Mouse (Mus musculus) liver, embryonic 15.5 days (tissue): ENCODE data around the gene Bcl2a1d. TPM values are rescaled to one million over a fixed set of nuclear protein-coding genes. Genes with fewer than 3 reads are reported as not detected.
"Not testable (repeated sequence)": the region's sequence is repeated elsewhere in the genome, so short reads cannot be mapped to it uniquely, and the experiment has no call there.

Experiments used
- ATAC-seq: fragments of 200-750 bp; cut with Nextera tagmentation; 2 replicates; pipeline ENCODE4 v1.8.0; 2017; ENCODE audit warnings: moderate number of reproducible peaks, mild to moderate bottlenecking, moderate library complexity; ENCODE audit not compliant: insufficient read depth
- H3K27ac ChIP-seq: fragments of 300-500 bp; sonication (generic); replicated peaks from 2 replicates; pipeline ENCODE4 v1.5.1; 2015; ENCODE audit warnings: mild to moderate bottlenecking, inconsistent platforms
- H3K27me3 ChIP-seq: fragments of 300-500 bp; sonication (generic); 2 replicates; pipeline ENCODE4 v1.6.1; 2015; ENCODE audit warnings: mild to moderate bottlenecking, inconsistent platforms
- H3K36me3 ChIP-seq: fragments of 300-500 bp; sonication (generic); replicated peaks from 2 replicates; pipeline ENCODE4 v1.6.1; 2015; ENCODE audit warnings: moderate library complexity, mild to moderate bottlenecking, inconsistent platforms
- H3K4me1 ChIP-seq: fragments of 300-500 bp; sonication (generic); replicated peaks from 2 replicates; pipeline ENCODE4 v1.6.1; 2015; ENCODE audit warnings: inconsistent platforms
- H3K4me2 ChIP-seq: fragments of 300-500 bp; sonication (generic); 2 replicates; pipeline ENCODE4 v1.6.1; 2015; ENCODE audit warnings: moderate library complexity, mild to moderate bottlenecking, inconsistent platforms
- H3K4me3 ChIP-seq: fragments of 300-500 bp; sonication (generic); replicated peaks from 2 replicates; pipeline ENCODE4 v1.5.1; 2015; ENCODE audit warnings: mild to moderate bottlenecking, inconsistent platforms
- H3K9ac ChIP-seq: fragments of 300-500 bp; sonication (generic); 2 replicates; pipeline ENCODE4 v1.6.1; 2015; ENCODE audit warnings: moderate library complexity, mild to moderate bottlenecking, inconsistent platforms
- H3K9me3 ChIP-seq: fragments of 300-500 bp; sonication (generic); replicated peaks from 2 replicates; pipeline ENCODE4 v1.6.1; 2016; ENCODE audit warnings: inconsistent platforms
- WGBS: fragments of 180-500 bp; shearing (Covaris S2); methylation state at CpG from one replicate; pipeline ENCODE4 v1.1.7; 2015; ENCODE audit warnings: mixed read lengths; ENCODE audit not compliant: insufficient replicate concordance; 5-methylcytosine and 5-hydroxymethylcytosine counted together
- polyA plus RNA-seq: library from polyadenylated mRNA; unstranded; fragments of >200 nt; fragmentation: Nextera tagmentation; extraction: Ambion mirVana; gene quantifications from 2 replicates; pipeline ENCODE4 v1.2.1, GENCODE M21; 2015

Gene Bcl2a1d
- 0.26 TPM in 1 of 2 replicates, not detected in the other for polyA plus RNA-seq

DNA sequence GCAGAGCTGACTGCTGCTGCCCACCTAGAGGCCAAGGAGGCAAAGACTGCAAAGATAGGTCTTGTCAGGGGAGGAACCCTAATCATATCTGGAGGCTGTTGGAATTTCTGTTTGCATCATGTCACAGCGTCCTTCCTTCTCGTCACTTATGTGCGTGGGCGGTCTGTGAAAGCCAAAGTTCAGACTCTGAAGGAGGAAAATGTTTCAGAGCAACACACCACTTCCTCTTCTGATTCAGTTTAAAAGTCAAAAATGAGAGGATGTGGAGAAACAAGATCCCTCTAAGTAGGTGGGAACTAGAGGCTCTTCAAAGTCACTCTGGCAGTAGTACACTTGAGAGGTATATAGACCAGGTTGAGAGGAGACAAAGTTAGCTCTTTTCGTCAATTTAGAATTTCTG lies at the start of gene Bcl2a1d:
Bcl2a1d (minus strand) TSS at position 187 of the 400 bp plus-strand sequence.
- H3K27me3 ChIP-seq, H3K36me3 ChIP-seq, H3K9ac ChIP-seq, H3K4me1 ChIP-seq, H3K9me3 ChIP-seq, H3K4me2 ChIP-seq, H3K27ac ChIP-seq, H3K4me3 ChIP-seq, ATAC-seq: not testable (repeated sequence)
- WGBS, result 31% methylated on average over 5 of the region's 5 CpGs

DNA sequence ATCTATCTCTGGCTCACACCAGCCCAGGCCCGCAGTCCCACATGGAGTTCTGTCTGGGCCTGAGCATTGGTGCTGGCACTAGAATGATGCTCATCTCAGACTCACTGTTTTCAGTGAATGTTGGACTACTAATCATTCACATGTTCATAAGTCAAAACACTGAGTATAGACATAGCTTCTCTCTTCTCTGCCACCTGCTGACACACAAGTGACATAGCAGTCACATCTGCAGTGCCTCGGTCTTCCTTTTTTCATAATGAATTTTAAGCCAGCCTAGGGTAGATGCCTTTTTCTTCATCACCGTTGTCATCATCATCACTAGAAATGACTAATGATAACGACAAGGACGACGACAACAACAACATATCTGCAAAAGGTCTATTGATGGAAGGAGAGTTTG lies 38.5 kb upstream of the Bcl2a1d start:
- not testable (repeated sequence) for ATAC-seq, H3K9ac ChIP-seq, H3K9me3 ChIP-seq, H3K27ac ChIP-seq, H3K4me2 ChIP-seq, H3K27me3 ChIP-seq, H3K4me1 ChIP-seq, H3K4me3 ChIP-seq, H3K36me3 ChIP-seq
- WGBS, result 69% methylated on average over 5 of the region's 6 CpGs

DNA sequence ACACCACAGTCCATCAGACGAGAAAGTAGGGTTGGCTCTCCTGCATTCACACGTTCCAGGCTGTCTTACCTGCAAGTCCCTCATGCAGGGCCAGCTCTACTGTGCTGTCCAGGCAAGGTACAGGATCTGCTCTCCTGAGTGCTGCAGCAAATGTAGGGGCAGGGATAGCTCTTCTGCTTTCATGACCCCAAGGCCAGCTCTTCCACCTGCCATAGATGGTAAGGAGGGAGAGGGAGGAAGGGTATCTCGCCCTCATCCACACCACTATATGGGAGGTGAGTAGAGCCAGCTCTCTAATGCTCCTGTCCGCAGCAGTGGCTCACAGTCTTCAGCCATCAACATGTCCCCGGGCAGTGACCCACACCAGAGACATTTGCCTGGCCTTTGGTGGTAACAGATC lies 37.8 kb upstream of the Bcl2a1d start:
- ATAC-seq, H3K4me3 ChIP-seq, H3K36me3 ChIP-seq, H3K4me1 ChIP-seq, H3K27me3 ChIP-seq, H3K9ac ChIP-seq, H3K27ac ChIP-seq, H3K9me3 ChIP-seq, H3K4me2 ChIP-seq: not testable (repeated sequence)
- 53% methylated on average over 4 of the region's 5 CpGs for whole genome bisulfite sequencing

DNA sequence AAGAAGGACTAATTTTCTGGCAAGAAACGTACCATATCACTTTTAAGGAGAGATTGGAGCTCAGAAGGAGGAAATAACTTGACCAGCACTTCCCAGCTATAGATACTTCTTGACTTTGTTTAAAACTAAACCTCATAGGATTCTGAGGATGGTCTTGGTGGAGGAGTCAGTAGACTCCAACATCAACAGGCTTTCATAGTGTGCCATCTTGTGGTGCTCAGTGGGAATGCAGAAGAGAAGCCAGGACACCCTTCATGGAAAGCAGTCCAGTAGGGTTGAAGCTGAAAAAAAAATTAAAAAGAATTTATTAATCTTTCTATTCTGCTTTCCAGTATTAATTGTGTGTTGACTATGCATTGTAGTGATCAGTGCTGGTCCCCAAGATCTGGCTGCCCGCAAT lies 15.0 kb upstream of the Bcl2a1d start:
- not testable (repeated sequence) for H3K36me3 ChIP-seq, H3K4me3 ChIP-seq, H3K27me3 ChIP-seq, ATAC-seq, H3K4me2 ChIP-seq, H3K9me3 ChIP-seq, H3K27ac ChIP-seq, H3K4me1 ChIP-seq, H3K9ac ChIP-seq
- 0% methylated on average over 1 of the region's 2 CpGs for WGBS

DNA sequence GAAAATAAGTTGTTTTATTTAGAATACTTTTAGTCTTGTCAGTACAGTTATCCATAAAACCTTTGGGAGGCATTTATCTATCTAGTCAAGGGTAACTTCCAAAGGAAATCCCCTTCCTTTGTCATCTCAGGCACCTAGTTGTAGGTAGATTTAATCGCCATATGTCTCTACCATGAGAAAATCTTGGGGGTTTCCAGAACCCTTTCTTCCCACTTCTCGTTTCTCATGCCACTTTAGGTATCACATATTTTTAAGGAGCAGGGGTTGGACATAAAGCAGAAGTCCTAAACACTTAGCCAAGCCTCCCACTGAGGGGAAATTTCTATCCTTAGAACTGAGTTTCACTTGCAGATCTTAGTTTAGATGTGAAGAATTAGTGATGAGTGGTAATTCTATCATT lies 14.3 kb upstream of the Bcl2a1d start:
- H3K4me2 ChIP-seq, ATAC-seq, H3K9me3 ChIP-seq, H3K4me3 ChIP-seq, H3K4me1 ChIP-seq, H3K27ac ChIP-seq, H3K27me3 ChIP-seq, H3K9ac ChIP-seq, H3K36me3 ChIP-seq: not testable (repeated sequence)
- 50% methylated on average over 1 of the region's 2 CpGs for WGBS

DNA sequence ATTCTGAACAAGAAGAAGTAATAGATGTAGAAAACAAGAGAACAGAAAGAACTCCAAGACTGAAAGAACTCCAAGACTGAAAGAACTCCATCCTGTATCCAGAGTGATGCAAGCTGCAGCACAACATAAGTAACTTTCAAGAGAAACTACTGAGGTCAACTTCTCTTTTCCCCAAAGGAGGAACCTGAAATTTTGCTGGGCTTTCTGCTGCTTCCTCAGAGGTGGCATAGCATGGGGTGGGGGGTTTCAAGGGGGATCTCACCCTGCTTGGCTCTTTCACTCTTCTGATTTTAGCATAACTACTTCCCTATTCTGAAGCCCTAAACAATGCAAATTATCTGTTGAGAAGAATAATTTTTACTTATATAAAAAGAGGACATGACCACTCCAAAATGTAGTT lies 3.6 kb upstream of the Bcl2a1d start:
- not testable (repeated sequence) for H3K9ac ChIP-seq, H3K4me3 ChIP-seq, H3K27ac ChIP-seq, H3K27me3 ChIP-seq, H3K9me3 ChIP-seq, ATAC-seq, H3K4me2 ChIP-seq, H3K4me1 ChIP-seq, H3K36me3 ChIP-seq

DNA sequence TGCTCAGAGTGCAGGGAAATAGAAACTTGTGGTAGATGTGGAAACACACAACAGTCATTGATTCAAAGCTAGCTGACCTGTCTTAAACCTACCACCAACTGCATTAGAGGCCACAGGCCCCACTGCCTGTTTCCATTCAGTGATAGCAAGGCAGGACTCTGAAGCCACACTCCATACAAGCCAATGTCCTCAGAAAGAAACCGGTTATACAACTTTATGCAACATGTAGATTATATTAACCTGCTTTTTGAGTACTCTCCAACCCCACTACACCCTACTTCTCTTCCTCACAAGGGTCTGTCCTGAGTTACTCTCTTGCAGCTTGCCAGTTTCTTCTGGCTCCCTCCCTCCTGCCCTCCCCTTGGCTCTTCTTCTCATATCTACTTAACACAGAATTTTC lies 1.5 kb upstream of the Bcl2a1d start:
- not testable (repeated sequence) for H3K27me3 ChIP-seq, H3K9ac ChIP-seq, H3K4me2 ChIP-seq, H3K27ac ChIP-seq, ATAC-seq, H3K36me3 ChIP-seq, H3K4me1 ChIP-seq, H3K4me3 ChIP-seq, H3K9me3 ChIP-seq
- 59% methylated on average over 1 of the region's 1 CpGs for WGBS

DNA sequence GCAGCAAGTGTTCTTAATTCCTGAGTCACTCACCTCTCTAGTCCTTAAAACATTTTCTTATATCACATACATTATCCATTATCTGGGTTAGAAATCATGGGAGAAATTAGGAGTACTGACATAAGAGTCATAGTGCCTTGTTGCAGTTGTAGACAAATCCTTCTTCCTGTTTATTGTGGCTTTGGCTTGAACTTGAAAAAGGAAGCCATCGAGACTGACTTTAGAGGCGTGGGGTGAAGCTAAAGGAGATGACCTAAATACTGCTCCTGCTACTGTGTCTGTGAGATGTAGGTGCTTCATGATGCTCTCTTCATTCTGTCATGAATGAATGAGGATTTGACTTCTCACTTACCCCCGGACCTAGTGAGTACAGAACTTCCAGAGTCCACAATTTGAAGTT lies 620 bp upstream of the Bcl2a1d start:
- 35% methylated on average over 2 of the region's 3 CpGs for WGBS
- H3K4me3 ChIP-seq, H3K27ac ChIP-seq, H3K36me3 ChIP-seq, H3K9ac ChIP-seq, ATAC-seq, H3K4me1 ChIP-seq, H3K27me3 ChIP-seq, H3K4me2 ChIP-seq, H3K9me3 ChIP-seq: not testable (repeated sequence)

DNA sequence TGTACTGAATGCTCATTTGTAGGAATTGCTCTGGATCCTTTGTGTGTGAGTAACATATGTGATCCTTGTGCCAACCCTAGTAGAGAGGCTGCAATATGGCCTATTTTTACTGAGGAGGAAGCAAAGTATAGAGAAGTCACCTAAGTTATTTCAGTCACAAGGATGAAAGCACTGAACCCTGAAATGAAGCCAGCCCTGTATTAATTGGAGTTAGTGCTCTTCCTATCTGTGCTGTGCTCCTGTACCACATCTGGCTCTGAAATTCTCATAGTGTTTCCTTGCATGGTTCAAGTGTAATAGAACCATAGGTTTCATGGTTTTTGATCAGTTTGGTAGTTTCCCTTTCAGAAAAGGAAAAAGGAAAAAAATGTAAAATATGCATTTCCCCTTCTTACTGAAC lies 3.4 kb downstream of the Bcl2a1d start:
- H3K9me3 ChIP-seq, H3K4me1 ChIP-seq, H3K9ac ChIP-seq, H3K27me3 ChIP-seq, ATAC-seq, H3K27ac ChIP-seq, H3K4me3 ChIP-seq, H3K36me3 ChIP-seq, H3K4me2 ChIP-seq: not testable (repeated sequence)

DNA sequence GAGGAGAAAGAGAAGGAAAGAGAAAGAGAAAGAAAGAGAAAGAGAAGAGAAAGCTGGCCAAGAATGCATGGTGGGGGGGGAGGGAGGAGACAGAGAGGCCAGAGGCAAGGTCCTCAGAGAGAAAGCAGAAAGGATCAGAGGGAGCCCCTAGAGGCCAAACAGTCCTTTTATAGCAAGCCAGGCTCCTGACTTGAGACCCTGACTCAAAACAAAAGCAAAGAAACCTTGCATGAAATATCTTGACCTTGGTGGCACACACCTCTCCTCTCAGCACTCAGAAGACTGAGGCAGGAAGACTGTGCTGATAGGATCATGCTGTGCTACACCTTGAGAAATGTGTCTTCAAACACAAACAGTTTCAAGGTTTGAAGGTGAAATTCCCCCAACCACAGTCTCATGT lies 10.1 kb downstream of the Bcl2a1d start:
- not testable (repeated sequence) for H3K27ac ChIP-seq, H3K4me2 ChIP-seq, H3K4me3 ChIP-seq, H3K27me3 ChIP-seq, ATAC-seq, H3K4me1 ChIP-seq, H3K36me3 ChIP-seq, H3K9ac ChIP-seq, H3K9me3 ChIP-seq

DNA sequence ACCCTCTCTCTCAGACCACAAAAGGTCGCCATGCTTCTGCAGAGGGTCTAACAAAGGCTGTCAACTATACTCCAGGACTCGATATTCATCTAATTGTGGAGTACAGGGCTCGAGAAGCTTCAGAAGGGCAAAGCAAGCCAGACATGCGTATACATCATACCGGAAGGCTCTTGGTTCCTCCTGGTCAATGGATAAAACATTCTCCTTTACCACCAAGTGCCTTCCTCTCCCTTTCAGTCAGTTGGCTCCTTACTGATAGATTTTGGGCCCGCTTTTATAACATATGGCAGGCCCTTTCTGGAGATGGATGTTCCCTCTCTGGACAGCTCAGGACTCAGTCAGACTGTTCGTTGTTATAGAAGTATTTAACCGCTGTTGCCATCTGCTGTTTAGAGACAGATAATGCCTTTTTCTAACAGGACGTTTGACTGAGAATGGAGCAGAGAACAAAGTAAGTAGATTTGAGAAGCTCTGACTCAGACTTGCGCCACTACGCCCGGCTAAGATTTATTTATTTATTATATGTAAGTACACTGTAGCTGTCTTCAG lies 11.7 kb downstream of the Bcl2a1d start, which contains the start of gene Mthfsl:
Mthfsl (minus strand) TSS at position 308 of the 549 bp plus-strand sequence.
- H3K9ac ChIP-seq, result not testable (repeated sequence)

DNA sequence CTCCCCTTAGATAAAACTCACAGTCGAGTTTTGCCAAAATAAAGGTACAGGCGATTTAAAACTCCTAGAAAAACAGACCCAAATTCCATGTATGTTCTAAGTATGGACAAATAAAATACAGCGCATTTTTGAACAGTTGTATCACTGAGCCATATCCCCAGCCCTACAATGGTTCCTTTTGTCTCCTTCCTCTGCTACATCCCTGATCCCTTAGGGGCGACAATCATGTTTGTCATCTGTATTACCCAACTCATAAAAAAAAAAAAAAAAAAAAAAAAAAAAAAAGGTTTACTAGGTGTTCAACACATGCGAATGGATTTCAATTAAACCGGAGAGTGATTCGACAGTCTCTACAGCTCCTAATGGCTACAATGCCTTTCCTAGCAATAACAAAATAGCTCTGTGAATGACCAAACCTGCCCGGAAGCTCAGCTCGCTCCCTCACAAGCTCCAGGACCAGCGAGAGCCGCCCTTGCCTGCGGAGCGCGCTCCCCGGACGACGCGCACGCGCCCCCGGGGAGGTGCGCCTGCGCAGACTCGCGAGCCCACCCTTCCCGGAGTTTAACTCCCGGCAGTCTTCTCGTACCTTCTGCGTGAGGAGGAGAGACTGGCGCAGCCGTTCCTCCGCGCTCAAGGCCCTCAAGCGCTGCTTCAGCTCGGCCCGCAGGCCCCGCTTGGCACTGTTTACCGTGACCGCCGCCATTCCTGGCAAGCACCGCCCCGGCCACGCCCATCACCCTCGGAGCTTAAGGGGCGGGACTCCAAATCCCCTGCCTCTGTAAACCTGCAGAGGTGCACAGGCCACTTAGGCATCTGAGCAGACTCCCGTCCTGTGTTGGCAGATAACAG lies 12.4 kb downstream of the Bcl2a1d start:
- Histone ChIP-seq H3K27ac (peak overlapping the region; percentile 73), H3K4me3 (peak overlapping the region; percentile 50), H3K4me2 (peak overlapping the region; percentile 59)
- not testable (repeated sequence) for H3K4me1 ChIP-seq, H3K36me3 ChIP-seq, H3K9me3 ChIP-seq, H3K9ac ChIP-seq, H3K27me3 ChIP-seq
- 5% methylated on average over 19 of the region's 46 CpGs for WGBS
- ATAC-seq, result peak; percentile 90

More for the DNA sequence above, 11.7 kb downstream of the Bcl2a1d start, which contains the start of gene Mthfsl:
- H3K27me3 ChIP-seq, H3K4me1 ChIP-seq, H3K9me3 ChIP-seq, H3K36me3 ChIP-seq: not testable (repeated sequence)
- peak within 1 kb of the TSS; percentile 50 for H3K4me3 ChIP-seq
- H3K4me2 ChIP-seq, result peak within 1 kb of the TSS; percentile 59
- 20% methylated on average over 11 of the region's 12 CpGs for WGBS
- H3K27ac ChIP-seq, result peak within 1 kb of the TSS; percentile 73
- ATAC-seq, result peak; percentile 39
